Mouse (Mus musculus) embryonic facial prominence, embryonic 11.5 days (tissue): ENCODE data around the gene Tbck. TPM values are rescaled to one million over a fixed set of nuclear protein-coding genes. Genes with fewer than 3 reads are reported as not detected.
A peak's percentile ranks its signal among the peaks of the same experiment; 100 is the strongest.

Experiments used
- ATAC-seq: fragments of 200-750 bp; cut with Nextera tagmentation; replicated peaks from 2 replicates; pipeline ENCODE4 v1.8.0; 2017; ENCODE audit warnings: low read depth; ENCODE audit not compliant: insufficient number of reproducible peaks, low FRiP score, low TSS enrichment
- DNase-seq: peaks from one replicate; pipeline ENCODE4 v3.0.0-alpha.2; 2015; ENCODE audit warnings: low spot score
- H3K27ac ChIP-seq: fragments of 300-500 bp; sonication (generic); replicated peaks from 2 replicates; pipeline ENCODE4 v1.5.1; 2014; ENCODE audit warnings: mild to moderate bottlenecking, low read depth, low read length, control low read depth
- H3K27me3 ChIP-seq: fragments of 300-500 bp; sonication (generic); 2 replicates; pipeline ENCODE4 v1.6.1; 2014; ENCODE audit warnings: mild to moderate bottlenecking, low read length, moderate library complexity, mixed read lengths; ENCODE audit not compliant: control insufficient read depth, insufficient read depth
- H3K36me3 ChIP-seq: fragments of 300-500 bp; sonication (generic); replicated peaks from 2 replicates; pipeline ENCODE4 v1.6.1; 2014; ENCODE audit warnings: low read depth, mild to moderate bottlenecking, low read length, moderate library complexity, mixed read lengths; ENCODE audit not compliant: control insufficient read depth, insufficient read depth
- H3K4me1 ChIP-seq: fragments of 300-500 bp; sonication (generic); 2 replicates; pipeline ENCODE4 v1.6.1; 2014; ENCODE audit warnings: low read length, mixed read lengths; ENCODE audit not compliant: control insufficient read depth, insufficient read depth
- H3K4me2 ChIP-seq: fragments of 300-500 bp; sonication (generic); 2 replicates; pipeline ENCODE4 v1.6.1; 2014; ENCODE audit warnings: low read depth, mild to moderate bottlenecking, control low read depth, low read length, moderate library complexity
- H3K4me3 ChIP-seq: fragments of 300-500 bp; sonication (generic); 2 replicates; pipeline ENCODE4 v1.5.1; 2014; ENCODE audit warnings: low read depth, low read length, control low read depth
- H3K9ac ChIP-seq: fragments of 300-500 bp; sonication (generic); replicated peaks from 2 replicates; pipeline ENCODE4 v1.6.1; 2014; ENCODE audit warnings: mild to moderate bottlenecking, control low read depth, low read length
- H3K9me3 ChIP-seq: fragments of 300-500 bp; sonication (generic); replicated peaks from 2 replicates; pipeline ENCODE4 v1.6.1; 2016; ENCODE audit warnings: mild to moderate bottlenecking, low read length, inconsistent platforms, mixed read lengths; ENCODE audit not compliant: control insufficient read depth
- WGBS: fragments of 180-500 bp; shearing (Covaris S2); extraction: QIAGEN DNeasy Blood & Tissue Kit; methylation state at CpG from one replicate; pipeline ENCODE4 v1.1.7; 2014; 5-methylcytosine and 5-hydroxymethylcytosine counted together
- polyA plus RNA-seq: library from polyadenylated mRNA; unstranded; fragments of >200 nt; fragmentation: Nextera tagmentation; extraction: Ambion mirVana; gene quantifications from 2 replicates; pipeline ENCODE4 v1.2.1, GENCODE M21; 2014

Gene Tbck
- polyA plus RNA-seq, 1 experiment from 2014 or later, result 23.0 TPM

GRCm38 (mm10) chr3:132724326-132724725 lies 40.4 kb downstream of the Tbck start:
- H3K4me1 ChIP-seq, result no peaks in the 10 kb centered on the region
- H3K4me3 ChIP-seq, result no peak overlapping the region
- no peak overlapping the region for H3K4me2 ChIP-seq
- ATAC-seq (no peak), DNase-seq (no peak)
- no peaks in the 10 kb centered on the region for H3K9me3 ChIP-seq
- H3K27ac ChIP-seq, result no peak overlapping the region
- H3K27me3 ChIP-seq, result no peaks in the 10 kb centered on the region
- WGBS, result 96% methylated on average over 3 of the region's 3 CpGs
- no peaks in the 10 kb centered on the region for H3K36me3 ChIP-seq
- no peak overlapping the region for H3K9ac ChIP-seq

GRCm38 (mm10) chr3:132744287-132745146 lies 60.6 kb downstream of the Tbck start:
- ATAC-seq (0 out of 2 replicates have a peak, but pooled peaks have one; percentile 24), DNase-seq (no peak)
- H3K27me3 ChIP-seq, result no peaks in the 10 kb centered on the region
- H3K4me1 ChIP-seq, result no peaks in the 10 kb centered on the region
- H3K4me2 ChIP-seq, result no peak overlapping the region
- H3K36me3 ChIP-seq, result no peaks in the 10 kb centered on the region
- H3K4me3 ChIP-seq, result no peak overlapping the region
- H3K9me3 ChIP-seq, result no peaks in the 10 kb centered on the region
- 79% methylated on average over 10 of the region's 10 CpGs for WGBS
- H3K27ac ChIP-seq, result no peak overlapping the region
- H3K9ac ChIP-seq, result no peak overlapping the region

GRCm38 (mm10) chr3:132747036-132747435 lies 63.1 kb downstream of the Tbck start:
- H3K9me3 ChIP-seq, result no peaks in the 10 kb centered on the region
- WGBS, result 41% methylated on average over 3 of the region's 3 CpGs

GRCm38 (mm10) chr3:132747766-132748165 lies 63.8 kb downstream of the Tbck start:
- no peak overlapping the region for H3K9ac ChIP-seq
- ATAC-seq (no peak), DNase-seq (no peak)
- H3K4me2 ChIP-seq, result no peak overlapping the region
- H3K27me3 ChIP-seq, result no peaks in the 10 kb centered on the region
- no peak overlapping the region for H3K27ac ChIP-seq
- WGBS, result 82% methylated on average over 14 of the region's 14 CpGs
- H3K9me3 ChIP-seq, result no peaks in the 10 kb centered on the region
- no peaks in the 10 kb centered on the region for H3K4me1 ChIP-seq
- H3K36me3 ChIP-seq, result no peaks in the 10 kb centered on the region
- H3K4me3 ChIP-seq, result no peak overlapping the region

More at GRCm38 (mm10) chr3:132747036-132747435, 63.1 kb downstream of the Tbck start:
- Histone ChIP-seq H3K27me3 (no peaks in the 10 kb centered on the region), H3K4me1 (no peaks in the 10 kb centered on the region), H3K27ac (no peak overlapping the region), H3K4me2 (no peak overlapping the region), H3K36me3 (no peaks in the 10 kb centered on the region), H3K9ac (no peak overlapping the region), H3K4me3 (no peak overlapping the region)
- peak; percentile 83 for ATAC-seq
- peak; percentile 80 for DNase-seq

GRCm38 (mm10) chr3:132748750-132749149 lies 64.8 kb downstream of the Tbck start:
- Histone ChIP-seq H3K27ac (no peak overlapping the region), H3K27me3 (no peaks in the 10 kb centered on the region), H3K4me2 (no peak overlapping the region), H3K4me3 (no peak overlapping the region), H3K9ac (no peak overlapping the region), H3K4me1 (no peaks in the 10 kb centered on the region), H3K9me3 (no peaks in the 10 kb centered on the region), H3K36me3 (no peaks in the 10 kb centered on the region; the same call in 1 of the 2 replicates)
- ATAC-seq (no peak), DNase-seq (no peak)
- WGBS, result 97% methylated on average over 3 of the region's 3 CpGs

- Histone ChIP-seq H3K4me1 (no peaks in the 10 kb centered on the region), H3K4me2 (no peak overlapping the region), H3K27me3 (no peaks in the 10 kb centered on the region), H3K9ac (no peak overlapping the region), H3K36me3 (no peaks in the 10 kb centered on the region; the same call in 1 of the 2 replicates), H3K4me3 (no peak overlapping the region), H3K9me3 (no peaks in the 10 kb centered on the region), H3K27ac (no peak overlapping the region)
- DNase-seq (no peak), ATAC-seq (no peak)
- 81% methylated on average over 4 of the region's 4 CpGs for WGBS
These were observed 68.8 kb downstream of the Tbck start for GRCm38 (mm10) chr3:132752772-132753171.

GRCm38 (mm10) chr3:132756274-132756673 lies 72.3 kb downstream of the Tbck start:
- Histone ChIP-seq H3K4me1 (no peaks in the 10 kb centered on the region), H3K4me3 (no peak overlapping the region), H3K36me3 (no peaks in the 10 kb centered on the region; the same call in 1 of the 2 replicates), H3K9me3 (no peaks in the 10 kb centered on the region), H3K9ac (no peak overlapping the region), H3K27me3 (no peaks in the 10 kb centered on the region), H3K27ac (no peak overlapping the region), H3K4me2 (no peak overlapping the region)
- ATAC-seq (no peak), DNase-seq (no peak)
- 76% methylated on average over 1 of the region's 1 CpGs for WGBS

- Histone ChIP-seq H3K27ac (no peak overlapping the region), H3K4me2 (no peak overlapping the region), H3K9me3 (no peaks in the 10 kb centered on the region), H3K36me3 (no peaks in the 10 kb centered on the region), H3K9ac (no peak overlapping the region), H3K27me3 (no peaks in the 10 kb centered on the region), H3K4me1 (no peaks in the 10 kb centered on the region), H3K4me3 (no peak overlapping the region)
- no peak for DNase-seq
- 87% methylated on average over 17 of the region's 17 CpGs for WGBS
- no peak for ATAC-seq
These were observed 82.2 kb downstream of the Tbck start for GRCm38 (mm10) chr3:132766033-132766726.
